Mouse (Mus musculus) splenic B cell, adult 2 months (primary cell): ENCODE results near the gene Sall4.

Experiments
- DNase-seq: peaks from one replicate; pipeline ENCODE4 v3.0.0-alpha.2; 2011; ENCODE audit warnings: low read depth, low spot score
- H3K27me3 ChIP-seq: 2 replicates; pipeline ENCODE4 v1.6.1; 2012; ENCODE audit warnings: mild to moderate bottlenecking, low read length, moderate library complexity, mixed read lengths; ENCODE audit not compliant: control insufficient read depth, poor library complexity, insufficient read depth, severe bottlenecking
- H3K36me3 ChIP-seq: 2 replicates; pipeline ENCODE4 v1.6.1; 2012; ENCODE audit warnings: mild to moderate bottlenecking, low read length, moderate library complexity, mixed read lengths; ENCODE audit not compliant: control insufficient read depth, poor library complexity, insufficient read depth, severe bottlenecking

Sall4 gene

GRCm38 (mm10) chr2:168767582-168767981, at the start of gene Sall4:
Sall4 (minus strand) TSS chr2:168767943.
- DNase-seq = no peak
- Histone ChIP-seq H3K36me3 (no peaks in the 10 kb centered on the region), H3K27me3 (peaks cover 3% of the 10 kb centered on the region)

- DNase-seq = no peak
- no peaks in the 10 kb centered on the region for H3K36me3 ChIP-seq
- H3K27me3 ChIP-seq = no peaks in the 10 kb centered on the region
These were observed 45.5 kb upstream of the Sall4 start for GRCm38 (mm10) chr2:168813243-168813642.

- H3K36me3 ChIP-seq = no peaks in the 10 kb centered on the region
- H3K27me3 ChIP-seq = no peaks in the 10 kb centered on the region
- no peak for DNase-seq
These were observed 42.2 kb upstream of the Sall4 start for GRCm38 (mm10) chr2:168809895-168810294.

- Histone ChIP-seq H3K36me3 (no peaks in the 10 kb centered on the region), H3K27me3 (no peaks in the 10 kb centered on the region)
- DNase-seq = no peak
These were observed 39.9 kb upstream of the Sall4 start for GRCm38 (mm10) chr2:168807681-168808080.

- Histone ChIP-seq H3K36me3 (no peaks in the 10 kb centered on the region), H3K27me3 (no peaks in the 10 kb centered on the region)
- no peak for DNase-seq
These were observed 36.1 kb upstream of the Sall4 start for GRCm38 (mm10) chr2:168803849-168804248.

GRCm38 (mm10) chr2:168799326-168799725, 31.6 kb upstream of the Sall4 start:
- no peaks in the 10 kb centered on the region for H3K27me3 ChIP-seq
- DNase-seq = no peak
- no peaks in the 10 kb centered on the region for H3K36me3 ChIP-seq

GRCm38 (mm10) chr2:168798921-168799320, 31.2 kb upstream of the Sall4 start:
- no peaks in the 10 kb centered on the region for H3K36me3 ChIP-seq
- DNase-seq = no peak

GRCm38 (mm10) chr2:168791115-168791802, 23.5 kb upstream of the Sall4 start:
- H3K27me3 ChIP-seq = no peaks in the 10 kb centered on the region
- DNase-seq = no peak
- no peaks in the 10 kb centered on the region for H3K36me3 ChIP-seq

More at GRCm38 (mm10) chr2:168798921-168799320, 31.2 kb upstream of the Sall4 start:
- no peaks in the 10 kb centered on the region for H3K27me3 ChIP-seq

- DNase-seq = no peak
- no peaks in the 10 kb centered on the region for H3K27me3 ChIP-seq
These were observed 18.4 kb upstream of the Sall4 start for GRCm38 (mm10) chr2:168786174-168786573.

GRCm38 (mm10) chr2:168780596-168780995, 12.9 kb upstream of the Sall4 start:
- Histone ChIP-seq H3K27me3 (no peaks in the 10 kb centered on the region; the same call in 1 of the 2 replicates), H3K36me3 (no peaks in the 10 kb centered on the region)
- no peak for DNase-seq

More at GRCm38 (mm10) chr2:168786174-168786573, 18.4 kb upstream of the Sall4 start:
- H3K36me3 ChIP-seq = no peaks in the 10 kb centered on the region

- no peaks in the 10 kb centered on the region for H3K36me3 ChIP-seq
- no peak for DNase-seq
- no peaks in the 10 kb centered on the region; the same call in 1 of the 2 replicates for H3K27me3 ChIP-seq
These were observed 12.3 kb upstream of the Sall4 start for GRCm38 (mm10) chr2:168780024-168780423.

GRCm38 (mm10) chr2:168777481-168777880, 9.7 kb upstream of the Sall4 start:
- DNase-seq = no peak
- Histone ChIP-seq H3K27me3 (no peaks in the 10 kb centered on the region; the same call in 1 of the 2 replicates), H3K36me3 (no peaks in the 10 kb centered on the region)

- Histone ChIP-seq H3K36me3 (no peaks in the 10 kb centered on the region), H3K27me3 (no peaks in the 10 kb centered on the region; the same call in 1 of the 2 replicates)
- DNase-seq = no peak
These were observed 8.5 kb upstream of the Sall4 start for GRCm38 (mm10) chr2:168776238-168776637.

- H3K36me3 ChIP-seq = no peaks in the 10 kb centered on the region
- H3K27me3 ChIP-seq = peaks cover 3% of the 10 kb centered on the region
- no peak for DNase-seq
These were observed 1.5 kb upstream of the Sall4 start for GRCm38 (mm10) chr2:168769259-168769658.

- no peak for DNase-seq
- H3K36me3 ChIP-seq = no peaks in the 10 kb centered on the region
- H3K27me3 ChIP-seq = peaks cover 3% of the 10 kb centered on the region
These were observed 993 bp downstream of the Sall4 start for GRCm38 (mm10) chr2:168766538-168767361.
